Mouse (Mus musculus) ZHBTc4 (cell line): ENCODE results near the gene Spam1.
A peak's percentile ranks its signal among the peaks of the same experiment; 100 is the strongest.

Experiments used
- DNase-seq: peaks from one replicate; pipeline ENCODE4 v3.0.0-alpha.2; 2011; ENCODE audit warnings: low read depth, low spot score

The Spam1 gene

DNA sequence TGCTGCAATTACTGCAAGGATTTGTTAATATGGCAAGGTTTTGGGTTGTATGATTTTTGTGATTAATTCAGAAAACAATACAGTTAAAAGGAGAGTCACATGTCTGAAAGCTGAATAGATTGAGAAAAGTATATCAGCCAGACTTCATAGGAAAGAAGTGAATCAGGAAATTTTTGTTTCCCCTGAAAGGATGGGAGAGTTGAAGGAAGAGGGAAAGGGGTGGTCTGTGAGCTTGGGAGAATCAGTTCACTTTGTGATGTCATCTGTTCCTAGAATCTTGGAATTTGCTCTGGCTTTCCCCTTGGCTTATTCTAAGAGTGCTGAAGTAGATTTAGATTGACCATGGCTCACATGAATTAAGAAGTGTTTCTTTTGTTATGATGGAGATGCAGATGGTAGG is at the start of gene Spam1:
Spam1 (plus strand) TSS at position 301 of the 400 bp plus-strand sequence.
- DNase-seq = no peak

DNA sequence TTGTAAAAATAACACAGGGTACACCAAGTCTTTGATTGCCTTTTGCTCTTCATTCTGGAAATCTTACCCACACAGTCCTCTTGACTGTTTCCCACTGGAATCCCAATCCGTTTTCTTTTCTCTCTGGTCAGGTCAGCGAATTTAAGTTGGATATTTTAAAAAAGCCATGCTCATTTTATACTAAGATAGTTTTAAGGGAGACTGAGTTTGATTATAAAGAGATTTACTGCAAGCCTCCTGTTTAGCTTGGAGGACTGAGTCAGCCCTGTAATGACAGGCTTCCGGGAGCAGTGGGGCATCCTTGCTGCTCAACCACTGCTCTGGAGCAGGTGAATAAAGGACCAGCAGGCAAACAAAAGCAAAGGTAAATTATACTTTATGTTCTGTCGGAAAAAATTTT is 43.0 kb upstream of the Spam1 start, which contains the start of gene Hyal4:
Hyal4 (plus strand) TSS at position 301 of the 400 bp plus-strand sequence.
- no peak for DNase-seq

DNA sequence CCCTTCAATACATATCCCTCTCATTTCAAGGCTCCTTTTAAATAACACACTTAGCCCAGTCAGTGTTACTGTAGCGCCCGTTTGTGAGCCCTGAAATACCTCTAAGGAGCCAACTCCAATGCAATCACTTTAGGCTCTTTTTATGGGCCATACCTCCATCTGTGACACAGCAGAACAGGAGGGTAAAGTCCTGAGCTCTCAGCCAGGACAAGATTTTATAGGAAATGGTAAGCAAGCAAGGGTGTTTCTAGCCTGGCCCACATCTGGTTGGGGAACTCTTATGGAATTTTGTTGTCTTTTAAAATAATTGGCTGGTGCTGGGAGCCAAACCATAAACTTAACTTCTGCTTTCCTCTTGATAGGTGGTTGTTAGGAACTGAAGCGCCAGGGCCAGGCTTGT is 31.7 kb upstream of the Spam1 start:
- no peak for DNase-seq

DNA sequence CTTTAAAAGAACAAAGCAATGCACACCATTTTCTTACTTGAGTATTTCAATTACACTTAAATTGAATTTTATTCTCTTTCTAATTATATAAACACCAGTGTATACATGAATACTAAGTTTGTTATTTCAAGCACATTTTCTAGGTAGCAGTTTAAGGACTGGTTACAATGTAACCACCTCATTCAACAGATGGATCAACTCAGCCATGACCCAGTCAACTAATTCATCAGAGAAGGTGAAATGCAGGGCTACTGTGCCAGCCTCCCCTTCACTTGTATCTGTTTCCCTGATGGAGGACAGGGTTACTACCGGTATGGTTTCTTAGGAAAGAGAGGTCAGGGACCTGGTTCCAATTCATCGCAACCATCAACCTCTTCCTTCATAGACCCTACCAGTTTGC is 24.7 kb upstream of the Spam1 start:
- DNase-seq = no peak

DNA sequence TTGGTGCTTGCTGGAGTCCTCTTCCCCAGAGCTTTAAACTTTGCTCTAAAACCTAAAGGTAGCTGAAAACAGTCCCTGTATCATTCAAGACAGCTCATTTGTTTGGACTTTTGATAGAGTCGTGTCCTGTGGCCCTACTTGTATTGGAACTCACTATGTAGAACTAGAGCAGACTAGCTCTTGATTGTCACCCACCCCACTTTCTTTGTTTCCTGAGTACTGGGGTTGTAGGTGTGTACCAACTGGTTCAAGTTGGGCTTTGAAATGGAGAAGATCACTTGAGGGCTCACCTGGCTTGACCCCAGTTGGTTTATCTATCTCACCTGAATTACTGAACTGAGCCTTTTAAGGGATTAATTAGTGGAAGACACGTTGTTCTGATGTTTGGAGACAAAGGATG is 11.8 kb upstream of the Spam1 start:
- peak; percentile 69 for DNase-seq

DNA sequence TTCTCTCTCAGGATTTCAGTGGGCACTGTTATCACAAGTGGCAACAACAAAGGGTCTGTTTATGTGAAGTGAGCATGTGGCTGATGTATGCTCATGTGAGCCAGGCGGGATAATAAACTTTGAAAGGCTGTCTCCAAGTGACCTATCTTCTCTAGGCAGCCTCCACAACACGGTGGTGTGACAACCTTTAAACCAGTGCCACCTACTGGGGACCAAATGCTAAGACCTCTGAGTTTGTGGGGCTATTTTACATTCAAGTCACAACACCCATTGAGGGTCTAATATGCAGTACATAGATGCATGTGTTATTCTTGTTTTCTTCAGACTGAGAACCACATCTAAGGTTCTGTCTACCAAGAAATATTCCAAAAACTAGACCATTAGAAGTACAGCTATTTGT is 31.1 kb downstream of the Spam1 start:
- peak; percentile 20 for DNase-seq
